ENCODE assay signal across 12 mouse cellular contexts in genomic region chr11:119036447-119036846, GRCm38 (mm10). TPM values are rescaled to one million over a fixed set of nuclear protein-coding genes. Genes with fewer than 3 reads are reported as not detected.
A peak's percentile ranks its signal among the peaks of the same experiment; 100 is the strongest.
DNase-seq lines count a peak whose midpoint lies in the region; ATAC-seq lines count a peak whose summit lies in the region.
"Had no signal": no experiment of that assay in that cellular context is flagged by ENCODE, and none has a peak within 500 bp of the region (broad histone marks: within the 10 kb centered on the region; RNA-seq: fewer than 3 reads in every experiment).

No protein-coding gene starts in this region.

- no peak overlapping the region for H3K9ac ChIP-seq in intestine, embryonic 14.5 days (ENCODE audit: low read length)
- H3K9ac ChIP-seq in intestine, embryonic 16.5 days (ENCODE audit: low read depth, low read length), result no peak overlapping the region
- no peak overlapping the region for H3K9ac ChIP-seq in embryonic facial prominence, embryonic 14.5 days (ENCODE audit: low read depth, low read length)
- no peak overlapping the region for H3K9ac ChIP-seq in hindbrain, embryonic 13.5 days

- H3K27ac ChIP-seq in intestine, embryonic 14.5 days (ENCODE audit: low read depth), result no peak overlapping the region
- no peak overlapping the region for H3K27ac ChIP-seq in intestine, embryonic 16.5 days (ENCODE audit: low read length)
- no peak overlapping the region for H3K27ac ChIP-seq in embryonic facial prominence, embryonic 14.5 days (replicated peaks; ENCODE audit: low read depth, low read length)
- no peak overlapping the region for H3K27ac ChIP-seq in hindbrain, embryonic 13.5 days

- no peak overlapping the region for H3K4me3 ChIP-seq in intestine, embryonic 14.5 days (ENCODE audit: low read depth, low read length)
- H3K4me3 ChIP-seq in intestine, embryonic 16.5 days (ENCODE audit: low read length), result no peak overlapping the region
- peak overlapping the region; percentile 50 for H3K4me3 ChIP-seq in embryonic facial prominence, embryonic 14.5 days (ENCODE audit: low read depth, low read length)
- H3K4me3 ChIP-seq in hindbrain, embryonic 13.5 days, result 0 out of 2 replicates have a peak overlapping the region, but pooled peaks have one; percentile 43

- H3K9me3 ChIP-seq in intestine, embryonic 14.5 days (ENCODE audit: control insufficient read depth, low read length), result no peaks in the 10 kb centered on the region
- no peaks in the 10 kb centered on the region for H3K9me3 ChIP-seq in intestine, embryonic 16.5 days (ENCODE audit: control insufficient read depth, low read length)
- H3K9me3 ChIP-seq in embryonic facial prominence, embryonic 14.5 days (ENCODE audit: control insufficient read depth, low read length), result no peaks in the 10 kb centered on the region
- no peaks in the 10 kb centered on the region for H3K9me3 ChIP-seq in hindbrain, embryonic 13.5 days

- H3K27me3 ChIP-seq in intestine, embryonic 14.5 days (replicated peaks; ENCODE audit: control insufficient read depth, insufficient read depth, low read length), result peaks cover 57% of the 10 kb centered on the region
- peaks cover 29% of the 10 kb centered on the region for H3K27me3 ChIP-seq in intestine, embryonic 16.5 days (replicated peaks; ENCODE audit: control insufficient read depth, insufficient read depth, low read length)
- H3K27me3 ChIP-seq in embryonic facial prominence, embryonic 14.5 days (replicated peaks; ENCODE audit: control insufficient read depth, insufficient read depth, low read length), result peaks cover 50% of the 10 kb centered on the region
- H3K27me3 ChIP-seq in hindbrain, embryonic 13.5 days, result peaks cover 67% of the 10 kb centered on the region

- WGBS in intestine, embryonic 14.5 days, result 9% methylated on average over 15 of the region's 15 CpGs
- WGBS in intestine, embryonic 16.5 days, result 17% methylated on average over 15 of the region's 15 CpGs
- WGBS in embryonic facial prominence, embryonic 14.5 days, result 5% methylated on average over 15 of the region's 15 CpGs
- WGBS in hindbrain, embryonic 13.5 days, result 1% methylated on average over 15 of the region's 15 CpGs

- DNase-seq in intestine, embryonic 14.5 days (ENCODE audit: low spot score), result peak; percentile 54
- no peak for DNase-seq in embryonic facial prominence, embryonic 14.5 days (ENCODE audit: low spot score)
- DNase-seq in neural tube, embryonic 10.5 days (ENCODE audit: extremely low spot score, low spot score), result peak; percentile 39
- no peak for DNase-seq in gastrocnemius, adult 8-10 months (ENCODE audit: low spot score in 2 of 2)
- DNase-seq: kidney, adult 9 months; right cerebral cortex, postnatal 14 days had no signal

- H3K4me2 ChIP-seq in intestine, embryonic 14.5 days (ENCODE audit: low read length), result no peak overlapping the region; the same call in 1 of the 2 replicates
- H3K4me2 ChIP-seq in intestine, embryonic 16.5 days (ENCODE audit: low read depth, low read length), result no peak overlapping the region
- peak overlapping the region; percentile 92 for H3K4me2 ChIP-seq in embryonic facial prominence, embryonic 14.5 days (ENCODE audit: low read depth, low read length)
- H3K4me2 ChIP-seq in hindbrain, embryonic 13.5 days, result 0 out of 2 replicates have a peak overlapping the region, but pooled peaks have one; percentile 2

- no peak for ATAC-seq in intestine, embryonic 14.5 days (replicated peaks; ENCODE audit: low FRiP score, low TSS enrichment, low read depth)
- ATAC-seq in intestine, embryonic 16.5 days, result no peak
- ATAC-seq in embryonic facial prominence, embryonic 14.5 days (ENCODE audit: low read depth), result no peak
- ATAC-seq in hindbrain, embryonic 13.5 days (ENCODE audit: low FRiP score), result no peak
- no peak for ATAC-seq in cerebellum, adult (ENCODE audit: insufficient number of reproducible peaks, low FRiP score, low TSS enrichment)

- peaks cover 31% of the 10 kb centered on the region for H3K4me1 ChIP-seq in intestine, embryonic 14.5 days (replicated peaks; ENCODE audit: control insufficient read depth, insufficient read depth, low read length)
- H3K4me1 ChIP-seq in intestine, embryonic 16.5 days (ENCODE audit: control insufficient read depth, insufficient read depth, low read length), result peaks cover 38% of the 10 kb centered on the region
- peaks cover 27% of the 10 kb centered on the region for H3K4me1 ChIP-seq in embryonic facial prominence, embryonic 14.5 days (ENCODE audit: control insufficient read depth, insufficient read depth, low read length)
- peaks cover 69% of the 10 kb centered on the region for H3K4me1 ChIP-seq in hindbrain, embryonic 13.5 days (replicated peaks)

- H3K36me3 ChIP-seq in intestine, embryonic 14.5 days (ENCODE audit: control insufficient read depth, insufficient read depth, low read length), result peaks cover 8% of the 10 kb centered on the region
- peaks cover 6% of the 10 kb centered on the region for H3K36me3 ChIP-seq in intestine, embryonic 16.5 days (ENCODE audit: control insufficient read depth, insufficient read depth, low read length)
- H3K36me3 ChIP-seq in embryonic facial prominence, embryonic 14.5 days (ENCODE audit: control insufficient read depth, insufficient read depth, low read length), result peaks cover 17% of the 10 kb centered on the region
- peaks cover 7% of the 10 kb centered on the region for H3K36me3 ChIP-seq in hindbrain, embryonic 13.5 days

RNA-seq across cellular contexts. Expression of gene Cbx8, which starts 4.3 kb away (rescaled TPM):
- 7.7 and 11.4 TPM in 2 replicates for polyA plus RNA-seq in intestine, embryonic 14.5 days (2014; fragmentation: Nextera tagmentation; extraction: Ambion mirVana)
- 8.1 and 8.5 TPM in 2 replicates for polyA plus RNA-seq in intestine, embryonic 16.5 days (2015; fragmentation: Nextera tagmentation; extraction: Ambion mirVana)
- 9.6 and 10.1 TPM in 2 replicates for polyA plus RNA-seq in embryonic facial prominence, embryonic 14.5 days (2014; fragmentation: Nextera tagmentation; extraction: Ambion mirVana)
- 10.0 and 11.1 TPM in 2 replicates for polyA plus RNA-seq in hindbrain, embryonic 13.5 days (2015; fragmentation: Nextera tagmentation; extraction: Ambion mirVana)
- 1 to 10 TPM; 1.1 to 3.3 (median 2.5) TPM for total RNA-seq in gastrocnemius, adult 8-10 months (2022)

RNA-seq across cellular contexts. Expression of gene Cbx2, which starts 13.7 kb away (rescaled TPM):
- polyA plus RNA-seq in intestine, embryonic 14.5 days (2014; fragmentation: Nextera tagmentation; extraction: Ambion mirVana), result 31.5 and 32.0 TPM in 2 replicates
- 17.8 and 18.1 TPM in 2 replicates for polyA plus RNA-seq in intestine, embryonic 16.5 days (2015; fragmentation: Nextera tagmentation; extraction: Ambion mirVana)
- 23.9 and 28.3 TPM in 2 replicates for polyA plus RNA-seq in embryonic facial prominence, embryonic 14.5 days (2014; fragmentation: Nextera tagmentation; extraction: Ambion mirVana)
- polyA plus RNA-seq in hindbrain, embryonic 13.5 days (2015; fragmentation: Nextera tagmentation; extraction: Ambion mirVana), result 20.3 and 24.2 TPM in 2 replicates
- total RNA-seq in gastrocnemius, adult 8-10 months (2022), result 1 to 10 TPM in 1 of 4 experiments, under 1 TPM in 3; 0.29 to 1.1 (median 0.68) TPM

RNA-seq across cellular contexts. Expression of gene Enpp7, which starts 48.5 kb away (rescaled TPM):
- polyA plus RNA-seq in intestine, embryonic 14.5 days (2014; fragmentation: Nextera tagmentation; extraction: Ambion mirVana), result not detected in 2 replicates
- polyA plus RNA-seq in intestine, embryonic 16.5 days (2015; fragmentation: Nextera tagmentation; extraction: Ambion mirVana), result 0.57 and 1.7 TPM in 2 replicates
- not detected in 2 replicates for polyA plus RNA-seq in embryonic facial prominence, embryonic 14.5 days (2014; fragmentation: Nextera tagmentation; extraction: Ambion mirVana)
- polyA plus RNA-seq in hindbrain, embryonic 13.5 days (2015; fragmentation: Nextera tagmentation; extraction: Ambion mirVana), result not detected in 2 replicates
- not detected for total RNA-seq in gastrocnemius, adult 8-10 months (2022)
- total RNA-seq: CH12.LX had no signal
- polyA plus RNA-seq: liver, embryonic 16.5 days; stomach, embryonic 16.5 days had no signal

RNA-seq across cellular contexts. Expression of gene Cbx4, which starts 49.6 kb away (rescaled TPM):
- 9.9 and 10.5 TPM in 2 replicates for polyA plus RNA-seq in intestine, embryonic 14.5 days (2014; fragmentation: Nextera tagmentation; extraction: Ambion mirVana)
- polyA plus RNA-seq in intestine, embryonic 16.5 days (2015; fragmentation: Nextera tagmentation; extraction: Ambion mirVana), result 9.3 and 10.0 TPM in 2 replicates
- polyA plus RNA-seq in embryonic facial prominence, embryonic 14.5 days (2014; fragmentation: Nextera tagmentation; extraction: Ambion mirVana), result 11.0 and 13.5 TPM in 2 replicates
- 14.1 and 15.8 TPM in 2 replicates for polyA plus RNA-seq in hindbrain, embryonic 13.5 days (2015; fragmentation: Nextera tagmentation; extraction: Ambion mirVana)
- total RNA-seq in gastrocnemius, adult 8-10 months (2022), result 1 to 10 TPM; 2.1 to 3.0 (median 2.2) TPM

Comparison
In these comparisons a context has a peak if more than half of its experiments do, and no peak if none do; other contexts are left out.
1. DNase-seq: peak in intestine, embryonic 14.5 days (single experiment) and neural tube, embryonic 10.5 days (single experiment); none in embryonic facial prominence, embryonic 14.5 days (single experiment) and gastrocnemius, adult 8-10 months (0 of 2).
2. H3K4me2 ChIP-seq: peak in embryonic facial prominence, embryonic 14.5 days (single experiment) and hindbrain, embryonic 13.5 days (single experiment); none in intestine, embryonic 14.5 days (single experiment) and intestine, embryonic 16.5 days (single experiment).
3. H3K4me3 ChIP-seq: peak in embryonic facial prominence, embryonic 14.5 days (single experiment) and hindbrain, embryonic 13.5 days (single experiment); none in intestine, embryonic 14.5 days (single experiment) and intestine, embryonic 16.5 days (single experiment).